Mouse (Mus musculus) liver, adult 2 months (tissue): Measurements from ENCODE around the gene Tsc22d3. TPM values are rescaled to one million over a fixed set of nuclear protein-coding genes. Genes with fewer than 3 reads are reported as not detected.

Experiments
- DNase-seq: peaks from one replicate; pipeline ENCODE4 v3.0.0-alpha.2; 2011; ENCODE audit warnings: low read depth, low spot score; ENCODE audit errors: extremely low read depth
- H3K27ac ChIP-seq: fragments of 200-500 bp; replicated peaks from 2 replicates; pipeline ENCODE4 v1.5.1; 2012; ENCODE audit warnings: low read depth, mild to moderate bottlenecking, control low read depth, inconsistent platforms, low read length; ENCODE audit not compliant: insufficient read depth
- H3K27me3 ChIP-seq: fragments of 200-500 bp; 2 replicates; pipeline ENCODE4 v1.6.1; 2012; ENCODE audit warnings: mild to moderate bottlenecking, moderate library complexity, low read length, inconsistent platforms; ENCODE audit not compliant: control insufficient read depth, insufficient read depth
- H3K36me3 ChIP-seq: fragments of 200-500 bp; 2 replicates; pipeline ENCODE4 v1.6.1; 2012; ENCODE audit warnings: low read length, inconsistent platforms; ENCODE audit not compliant: control insufficient read depth, insufficient read depth
- H3K4me1 ChIP-seq: fragments of 200-500 bp; 2 replicates; pipeline ENCODE4 v1.6.1; 2011; ENCODE audit warnings: low read length; ENCODE audit not compliant: control insufficient read depth, insufficient read depth
- H3K4me3 ChIP-seq: fragments of 200-500 bp; 2 replicates; pipeline ENCODE4 v1.5.1; 2011; ENCODE audit warnings: low read depth, mild to moderate bottlenecking, control low read depth, low read length, moderate library complexity; ENCODE audit not compliant: insufficient read depth
- H3K79me2 ChIP-seq: fragments of 200-500 bp; 2 replicates; pipeline ENCODE4 v1.6.1; 2012; ENCODE audit warnings: inconsistent platforms, mild to moderate bottlenecking, low read length, moderate library complexity; ENCODE audit not compliant: control insufficient read depth, insufficient read depth
- H3K9ac ChIP-seq: fragments of 200-500 bp; 2 replicates; pipeline ENCODE4 v1.6.1; 2012; ENCODE audit warnings: low read depth, mild to moderate bottlenecking, control low read depth, inconsistent platforms, low read length
- CTCF ChIP-seq: fragments of 200-500 bp; IDR thresholded peaks from 2 replicates; pipeline ENCODE4 v1.5.1; 2011; ENCODE audit warnings: low read depth, low read length, control low read depth
- POLR2A ChIP-seq: fragments of 200-500 bp; IDR thresholded peaks from 2 replicates; pipeline ENCODE4 v1.6.1; 2011; ENCODE audit warnings: low read length, control low read depth; ENCODE audit not compliant: insufficient read depth; ENCODE audit errors: extremely low read depth
- WGBS: fragments of 180-500 bp; shearing (Covaris S2); methylation state at CpG from one replicate; pipeline ENCODE4 v1.1.7; 2018; 5-methylcytosine and 5-hydroxymethylcytosine counted together
- polyA plus RNA-seq: library from polyadenylated mRNA; depleted of rRNA; stranded (reverse); fragments of >200 nt; gene quantifications from 2 replicates; pipeline ENCODE4 v1.2.3, GENCODE M21; 2012
- total RNA-seq: library from RNA; depleted of rRNA; stranded (reverse); fragments of >200 nt; gene quantifications from 2 replicates; pipeline ENCODE4 v1.2.3, GENCODE M21; 2014

Gene Tsc22d3
- total and polyA plus RNA-seq, 2 experiments: 56.1 to 194 TPM

DNA sequence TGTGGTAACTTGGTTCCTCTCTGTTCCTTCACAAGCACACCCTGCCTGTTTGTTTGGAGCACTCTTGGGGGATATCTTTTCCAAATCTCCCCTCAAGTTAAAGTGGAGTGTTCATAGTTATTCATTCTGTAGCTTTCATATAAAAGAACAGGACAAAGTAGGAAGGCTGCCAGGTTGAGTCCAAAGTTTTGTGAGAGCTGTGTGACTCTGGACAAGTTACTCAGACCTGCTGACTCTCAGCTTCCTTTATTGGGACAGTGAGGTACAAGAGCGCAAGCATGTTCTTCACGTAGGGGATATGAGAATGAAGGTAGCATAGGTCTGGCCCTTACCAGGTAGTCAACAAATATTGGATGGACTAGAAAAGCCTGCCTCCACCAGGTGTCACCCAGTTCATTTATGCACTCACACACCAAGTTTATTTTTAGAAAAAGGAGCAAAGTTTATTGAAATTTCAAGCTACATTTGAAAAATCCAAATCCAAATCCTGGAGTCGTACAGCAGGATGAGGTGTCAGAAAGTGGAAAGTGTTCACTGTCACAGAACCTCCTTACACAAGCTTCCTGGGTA is 61.3 kb downstream of the Tsc22d3 start:
- no peak for TF ChIP-seq CTCF
- no peak for TF ChIP-seq POLR2A
- H3K27me3 ChIP-seq: no peaks in the 10 kb centered on the region
- peaks cover 13% of the 10 kb centered on the region for H3K36me3 ChIP-seq
- H3K79me2 ChIP-seq: peaks cover 9% of the 10 kb centered on the region; the same call in 1 of the 2 replicates
- peak overlapping the region; percentile 75 for H3K27ac ChIP-seq
- no peak overlapping the region for H3K4me3 ChIP-seq
- 0 out of 2 replicates have a peak overlapping the region, but pooled peaks have one; percentile 37 for H3K9ac ChIP-seq
- peak; percentile 81 for DNase-seq
- 18% methylated on average over 3 of the region's 3 CpGs for WGBS
- H3K4me1 ChIP-seq: peaks cover 13% of the 10 kb centered on the region

DNA sequence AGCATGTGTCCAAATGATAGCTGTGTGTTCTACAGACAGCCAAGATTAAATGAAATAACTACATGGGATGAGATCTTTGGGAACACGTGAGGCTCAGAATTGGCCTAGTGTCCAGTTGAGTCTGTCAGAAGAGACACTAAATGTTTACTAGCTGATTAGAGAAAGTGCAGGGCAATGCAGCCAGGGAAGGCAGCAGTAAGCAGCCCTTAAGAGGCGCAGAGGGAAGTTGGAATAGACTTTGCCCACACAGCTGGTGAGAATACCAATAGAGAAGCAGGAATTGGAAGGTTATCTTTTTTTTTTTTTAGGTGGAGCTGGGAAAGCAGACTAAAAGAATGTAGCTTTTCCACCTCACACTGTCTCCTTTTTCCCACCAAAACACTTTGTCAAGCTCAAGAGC is 61.8 kb downstream of the Tsc22d3 start:
- H3K4me1 ChIP-seq: peaks cover 13% of the 10 kb centered on the region
- no peak overlapping the region for H3K4me3 ChIP-seq
- H3K79me2 ChIP-seq: peaks cover 9% of the 10 kb centered on the region; the same call in 1 of the 2 replicates
- no peak for TF ChIP-seq CTCF
- no peak for TF ChIP-seq POLR2A
- 0 out of 2 replicates have a peak overlapping the region, but pooled peaks have one; percentile 37 for H3K9ac ChIP-seq
- peak; percentile 86 for DNase-seq
- peaks cover 13% of the 10 kb centered on the region for H3K36me3 ChIP-seq
- no peaks in the 10 kb centered on the region for H3K27me3 ChIP-seq
- H3K27ac ChIP-seq: peak overlapping the region; percentile 75
- 3% methylated on average over 2 of the region's 2 CpGs for WGBS

- Histone ChIP-seq H3K27me3 (no peaks in the 10 kb centered on the region), H3K9ac (no peak overlapping the region), H3K36me3 (peaks cover 13% of the 10 kb centered on the region), H3K4me3 (no peak overlapping the region), H3K27ac (peak overlapping the region; percentile 69), H3K79me2 (peaks cover 7% of the 10 kb centered on the region; the same call in 1 of the 2 replicates), H3K4me1 (peaks cover 11% of the 10 kb centered on the region)
- peak; percentile 75 for DNase-seq
- TF ChIP-seq POLR2A (no peak), CTCF (no peak)
- WGBS: 6% methylated on average over 6 of the region's 6 CpGs
These were observed 62.8 kb downstream of the Tsc22d3 start for GRCm38 (mm10) chrX:140537662-140538061.

DNA sequence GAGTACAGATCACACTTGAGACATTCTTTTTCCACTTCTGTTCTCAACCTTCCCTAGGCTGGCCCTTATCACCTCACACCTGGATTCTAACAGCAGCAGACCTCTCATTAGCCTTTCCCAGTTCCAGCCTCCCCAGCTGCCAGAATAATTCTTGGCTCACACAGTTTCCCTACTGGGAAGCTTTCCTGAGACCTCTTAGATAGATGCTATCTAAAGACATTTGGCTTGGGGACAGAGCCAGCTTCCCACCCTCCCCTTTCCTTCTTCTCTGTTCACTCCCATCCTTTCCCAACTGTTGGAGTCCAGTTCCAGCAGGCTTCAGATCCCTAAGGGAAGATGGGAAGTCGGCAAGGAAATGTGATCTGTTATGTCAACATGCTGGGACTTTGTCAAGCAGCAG is 65.0 kb downstream of the Tsc22d3 start:
- Histone ChIP-seq H3K9ac (no peak overlapping the region), H3K36me3 (peaks cover 4% of the 10 kb centered on the region; the same call in 1 of the 2 replicates), H3K79me2 (no peaks in the 10 kb centered on the region), H3K27me3 (no peaks in the 10 kb centered on the region), H3K4me3 (no peak overlapping the region), H3K27ac (no peak overlapping the region), H3K4me1 (peaks cover 13% of the 10 kb centered on the region)
- TF ChIP-seq POLR2A (no peak), CTCF (no peak)
- WGBS: 31% methylated on average over 1 of the region's 1 CpGs
- no peak for DNase-seq

DNA sequence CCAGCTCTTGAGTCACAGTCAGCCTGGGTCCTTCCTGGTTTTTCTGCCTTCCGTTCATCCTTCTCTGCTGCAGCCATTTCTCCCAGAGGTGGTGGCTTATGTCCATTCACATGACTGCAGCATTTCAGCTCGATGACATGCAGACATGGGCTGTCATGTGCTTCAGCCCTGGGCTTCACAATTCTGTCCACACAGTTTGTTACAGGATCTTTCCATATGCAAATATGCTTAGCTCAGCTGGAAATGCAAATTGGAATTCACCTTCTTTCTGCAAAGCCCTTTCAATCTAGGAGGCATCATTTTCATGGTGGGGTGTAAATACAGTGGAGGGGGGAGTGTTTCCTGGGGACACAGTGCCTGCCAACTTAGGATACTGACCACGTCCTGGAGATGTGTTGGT is 66.2 kb downstream of the Tsc22d3 start:
- no peak overlapping the region for H3K4me3 ChIP-seq
- DNase-seq: no peak
- H3K27ac ChIP-seq: no peak overlapping the region
- H3K36me3 ChIP-seq: no peaks in the 10 kb centered on the region
- H3K27me3 ChIP-seq: no peaks in the 10 kb centered on the region
- TF ChIP-seq POLR2A: no peak
- TF ChIP-seq CTCF: no peak
- H3K4me1 ChIP-seq: peaks cover 19% of the 10 kb centered on the region
- no peaks in the 10 kb centered on the region for H3K79me2 ChIP-seq
- H3K9ac ChIP-seq: no peak overlapping the region
- 83% methylated on average over 3 of the region's 3 CpGs for WGBS

- TF ChIP-seq POLR2A (no peak), CTCF (no peak)
These were observed 68.1 kb downstream of the Tsc22d3 start for GRCm38 (mm10) chrX:140532325-140532724.

More at GRCm38 (mm10) chrX:140532325-140532724, 68.1 kb downstream of the Tsc22d3 start:
- no peak overlapping the region for H3K9ac ChIP-seq
- H3K79me2 ChIP-seq: no peaks in the 10 kb centered on the region
- no peaks in the 10 kb centered on the region for H3K27me3 ChIP-seq
- H3K27ac ChIP-seq: peak overlapping the region; percentile 26; the same call in 1 of the 2 replicates
- peak; percentile 91 for DNase-seq
- no peak overlapping the region for H3K4me3 ChIP-seq
- H3K36me3 ChIP-seq: no peaks in the 10 kb centered on the region
- peaks cover 18% of the 10 kb centered on the region for H3K4me1 ChIP-seq
- WGBS: 52% methylated on average over 6 of the region's 6 CpGs
